In genomic region chr17:44502176-44502575, GRCm38 (mm10) we compare ENCODE assay signal across 22 mouse cellular contexts.
"Had no signal": no experiment of that assay in that cellular context is flagged by ENCODE, and none has a peak within 500 bp of the region (broad histone marks: within the 10 kb centered on the region; RNA-seq: fewer than 3 reads in every experiment).

No protein-coding gene starts in this region.

- H3K36me3 ChIP-seq: kidney, embryonic 15.5 days; limb, embryonic 12.5 days; limb, embryonic 15.5 days; midbrain, embryonic 10.5 days; midbrain, embryonic 13.5 days; stomach, embryonic 15.5 days had no signal

- H3K4me2 ChIP-seq: kidney, embryonic 15.5 days; limb, embryonic 12.5 days; limb, embryonic 15.5 days; liver, embryonic 11.5 days; lung, embryonic 14.5 days; midbrain, embryonic 13.5 days; stomach, embryonic 15.5 days had no signal

- H3K27ac ChIP-seq: kidney, embryonic 15.5 days; left cerebral cortex, adult 2 months; limb, embryonic 12.5 days; limb, embryonic 15.5 days; liver, embryonic 14.5 days; midbrain, embryonic 10.5 days; midbrain, embryonic 13.5 days; stomach, embryonic 15.5 days had no signal

- H3K4me3 ChIP-seq: kidney, embryonic 15.5 days; left cerebral cortex, adult 2 months; limb, embryonic 12.5 days; limb, embryonic 15.5 days; megakaryocyte, embryonic 14.5 days; midbrain, embryonic 10.5 days; midbrain, embryonic 13.5 days; stomach, embryonic 15.5 days had no signal

- DNase-seq: kidney, adult 8-10 months; kidney, postnatal 10 days; kidney, postnatal 36 days; layer of hippocampus, postnatal 36 days; left cerebral cortex, postnatal 4 days; liver, postnatal 0 days; lung, embryonic 14.5 days; lung, postnatal 36 days; right cerebral cortex, adult 18-20 months; right cerebral cortex, postnatal 14 days; right cerebral cortex, postnatal 4 days; thymus, postnatal 25 days had no signal

- H3K4me1 ChIP-seq: kidney, embryonic 15.5 days; megakaryocyte, embryonic 14.5 days; midbrain, embryonic 10.5 days; midbrain, embryonic 13.5 days; stomach, embryonic 15.5 days had no signal

- H3K9me3 ChIP-seq: kidney, embryonic 15.5 days; limb, embryonic 15.5 days; midbrain, embryonic 10.5 days; midbrain, embryonic 13.5 days; stomach, embryonic 15.5 days had no signal

- H3K27me3 ChIP-seq: kidney, embryonic 15.5 days; limb, embryonic 12.5 days; limb, embryonic 15.5 days; midbrain, embryonic 13.5 days; stomach, embryonic 15.5 days had no signal
